Mouse (Mus musculus) ES-E14 (cell line): Measurements from ENCODE around the gene Klhdc4.

ENCODE experiments used
- CHD2 ChIP-seq: IDR thresholded peaks from 2 replicates; pipeline ENCODE4 v1.6.1; 2014; ENCODE audit warnings: mild to moderate bottlenecking, low read depth, low read length, inconsistent platforms
- HCFC1 ChIP-seq: IDR thresholded peaks from 2 replicates; pipeline ENCODE4 v1.6.1; 2012; ENCODE audit warnings: low read length, inconsistent platforms, borderline replicate concordance; ENCODE audit not compliant: insufficient read depth

DNA sequence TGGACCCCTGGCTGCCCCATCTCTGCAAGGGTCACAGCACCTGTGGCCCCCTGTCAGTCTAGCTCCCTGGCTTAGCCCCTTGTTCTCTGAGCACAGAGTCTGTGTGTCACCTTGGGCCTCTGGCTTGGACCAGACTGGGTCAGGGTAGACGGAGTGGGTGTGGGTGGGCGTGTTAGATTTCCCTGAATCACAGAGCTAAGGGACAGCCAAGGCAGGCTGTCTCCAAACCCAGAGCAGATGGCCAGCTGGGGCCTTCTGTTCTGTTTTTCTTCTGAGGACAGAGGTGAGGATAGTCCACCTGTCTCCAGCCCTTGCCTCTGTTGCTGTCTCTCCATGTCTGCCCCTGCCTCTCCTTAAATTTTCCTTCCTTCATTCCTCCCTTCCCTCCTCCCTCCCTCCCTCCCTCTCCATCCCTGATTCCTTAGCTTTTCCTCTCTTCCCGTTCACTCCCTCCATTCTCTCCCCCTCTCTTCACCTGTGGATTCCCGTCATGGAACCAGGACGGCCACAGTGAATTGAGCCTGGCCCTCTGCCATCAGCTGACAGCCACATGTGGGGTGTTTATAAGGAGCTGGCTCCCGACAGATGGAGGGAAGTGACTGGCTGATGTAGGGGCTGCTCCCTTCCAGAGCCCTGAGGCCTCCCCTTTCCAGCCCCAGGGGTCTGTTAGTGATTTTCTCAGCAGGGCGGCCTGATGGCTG, 66.2 kb downstream of the Klhdc4 start:
- no peak for TF ChIP-seq CHD2
- TF ChIP-seq HCFC1, result no peak
